Mouse (Mus musculus): ENCODE measurements around the gene Cth. TPM values are rescaled to one million over a fixed set of nuclear protein-coding genes. Genes with fewer than 3 reads are reported as not detected.

Cth gene
- polyA plus RNA-seq, 1 experiment: not detected

GRCm38 (mm10) chr3:157876439-157877156 lies 48.3 kb downstream of the Cth start:
- no peak for TF ChIP-seq GATA1 (IDR thresholded peaks at IDR 0.05; ENCODE audit: low read length)

GRCm38 (mm10) chr3:157872897-157873296 lies 52.0 kb downstream of the Cth start:
- TF ChIP-seq GATA1 (IDR thresholded peaks at IDR 0.05; ENCODE audit: low read length): no peak

- no peak for TF ChIP-seq GATA1 (IDR thresholded peaks at IDR 0.05; ENCODE audit: low read length)
These were observed 57.0 kb downstream of the Cth start for GRCm38 (mm10) chr3:157867836-157868235.

GRCm38 (mm10) chr3:157866251-157866650 lies 58.6 kb downstream of the Cth start:
- TF ChIP-seq GATA1 (IDR thresholded peaks at IDR 0.05; ENCODE audit: low read length): no peak

- no peak for TF ChIP-seq GATA1 (IDR thresholded peaks at IDR 0.05; ENCODE audit: low read length)
These were observed 59.0 kb downstream of the Cth start for GRCm38 (mm10) chr3:157865848-157866247.

- TF ChIP-seq GATA1 (IDR thresholded peaks at IDR 0.05; ENCODE audit: low read length): no peak
These were observed 59.4 kb downstream of the Cth start for GRCm38 (mm10) chr3:157865431-157865830.

GRCm38 (mm10) chr3:157852806-157853205 lies 72.1 kb downstream of the Cth start:
- TF ChIP-seq GATA1 (IDR thresholded peaks at IDR 0.05; ENCODE audit: low read length): no peak

- TF ChIP-seq GATA1 (IDR thresholded peaks at IDR 0.05; ENCODE audit: low read length): no peak
These were observed 76.4 kb downstream of the Cth start for GRCm38 (mm10) chr3:157848503-157848902.

- no peak for TF ChIP-seq GATA1 (IDR thresholded peaks at IDR 0.05; ENCODE audit: low read length)
These were observed 77.3 kb downstream of the Cth start for GRCm38 (mm10) chr3:157847338-157848284.

Other genes starting within 250 kb of the Cth start
- 43.8 and 46.6 TPM in 2 replicates for gene Ankrd13c, start 22.2 kb upstream of the Cth start, polyA plus RNA-seq (2012)
- gene Srsf11, start 111.6 kb upstream of the Cth start, polyA plus RNA-seq (2012): 114 and 122 TPM in 2 replicates
- gene Lrrc40, start 111.6 kb upstream of the Cth start, polyA plus RNA-seq (2012): 29.7 and 37.2 TPM in 2 replicates